Mouse (Mus musculus): ENCODE results near the gene Cish. TPM values are rescaled to one million over a fixed set of nuclear protein-coding genes. Genes with fewer than 3 reads are reported as not detected.

Gene Cish
- polyA plus RNA-seq, 1 experiment from 2014 or later = 6.7 TPM

Other genes starting within 250 kb of the Cish start
- 1.3 and 1.7 TPM in 2 replicates for gene Dock3, start 64.1 kb upstream of the Cish start, polyA plus RNA-seq (2016; fragmentation: Nextera tagmentation; extraction: Ambion mirVana)
- 4.9 and 5.1 TPM in 2 replicates for gene Mapkapk3, start 6.1 kb upstream of the Cish start, polyA plus RNA-seq (2016; fragmentation: Nextera tagmentation; extraction: Ambion mirVana)
- 10.7 and 11.6 TPM in 2 replicates for gene Hemk1, start 42.3 kb downstream of the Cish start, polyA plus RNA-seq (2016; fragmentation: Nextera tagmentation; extraction: Ambion mirVana)
- 0.83 and 0.95 TPM in 2 replicates for gene 6430571L13Rik, start 44.6 kb downstream of the Cish start, polyA plus RNA-seq (2016; fragmentation: Nextera tagmentation; extraction: Ambion mirVana)
- gene Cacna2d2, start 103.6 kb downstream of the Cish start, polyA plus RNA-seq (2016; fragmentation: Nextera tagmentation; extraction: Ambion mirVana) = 0.45 and 0.50 TPM in 2 replicates
- 37.9 and 39.3 TPM in 2 replicates for gene Tmem115, start 237.9 kb downstream of the Cish start, polyA plus RNA-seq (2016; fragmentation: Nextera tagmentation; extraction: Ambion mirVana)
- 16.4 and 16.7 TPM in 2 replicates for gene Cyb561d2, start 246.2 kb downstream of the Cish start, polyA plus RNA-seq (2016; fragmentation: Nextera tagmentation; extraction: Ambion mirVana)
- gene Nprl2, start 246.2 kb downstream of the Cish start, polyA plus RNA-seq (2016; fragmentation: Nextera tagmentation; extraction: Ambion mirVana) = 35.2 and 39.4 TPM in 2 replicates

Measured in embryonic facial prominence, embryonic 10.5 days (tissue).